Mouse (Mus musculus) lung, embryonic 15.5 days (tissue): ENCODE results near the gene 4833423E24Rik. TPM values are rescaled to one million over a fixed set of nuclear protein-coding genes. Genes with fewer than 3 reads are reported as not detected.

Source experiments
- ATAC-seq: fragments of 200-750 bp; cut with Nextera tagmentation; 2 replicates; pipeline ENCODE4 v1.8.0; 2017; ENCODE audit warnings: moderate number of reproducible peaks, borderline replicate concordance; ENCODE audit not compliant: low FRiP score, low TSS enrichment; ENCODE audit errors: extremely low read depth
- H3K27ac ChIP-seq: fragments of 300-500 bp; sonication (generic); 2 replicates; pipeline ENCODE4 v1.5.1; 2015; ENCODE audit warnings: moderate library complexity, mild to moderate bottlenecking, inconsistent platforms
- H3K27me3 ChIP-seq: fragments of 300-500 bp; sonication (generic); 2 replicates; pipeline ENCODE4 v1.6.1; 2015; ENCODE audit warnings: inconsistent platforms
- H3K36me3 ChIP-seq: fragments of 300-500 bp; sonication (generic); 2 replicates; pipeline ENCODE4 v1.6.1; 2015; ENCODE audit warnings: inconsistent platforms
- H3K4me1 ChIP-seq: fragments of 300-500 bp; sonication (generic); 2 replicates; pipeline ENCODE4 v1.6.1; 2015; ENCODE audit warnings: inconsistent platforms
- H3K4me2 ChIP-seq: fragments of 300-500 bp; sonication (generic); 2 replicates; pipeline ENCODE4 v1.6.1; 2015; ENCODE audit warnings: inconsistent platforms, mild to moderate bottlenecking, moderate library complexity
- H3K4me3 ChIP-seq: fragments of 300-500 bp; sonication (generic); 2 replicates; pipeline ENCODE4 v1.5.1; 2015; ENCODE audit warnings: mild to moderate bottlenecking, inconsistent platforms
- H3K9ac ChIP-seq: fragments of 300-500 bp; sonication (generic); 2 replicates; pipeline ENCODE4 v1.6.1; 2015; ENCODE audit warnings: inconsistent platforms
- H3K9me3 ChIP-seq: fragments of 300-500 bp; sonication (generic); 2 replicates; pipeline ENCODE4 v1.6.1; 2016; ENCODE audit warnings: inconsistent platforms
- WGBS: fragments of 180-500 bp; shearing (Covaris S2); methylation state at CpG from one replicate; pipeline ENCODE4 v1.1.7; 2015; 5-methylcytosine and 5-hydroxymethylcytosine counted together
- polyA plus RNA-seq: library from polyadenylated mRNA; unstranded; fragments of >200 nt; fragmentation: Nextera tagmentation; extraction: Ambion mirVana; gene quantifications from 2 replicates; pipeline ENCODE4 v1.2.1, GENCODE M21; 2015

4833423E24Rik gene
- polyA plus RNA-seq, 1 experiment from 2014 or later: 0.50 TPM

- Histone ChIP-seq H3K4me1 (no peaks in the 10 kb centered on the region), H3K4me3 (no peak overlapping the region), H3K36me3 (no peaks in the 10 kb centered on the region), H3K9me3 (no peaks in the 10 kb centered on the region), H3K27me3 (no peaks in the 10 kb centered on the region), H3K27ac (no peak overlapping the region), H3K4me2 (no peak overlapping the region), H3K9ac (no peak overlapping the region)
- ATAC-seq: no peak
Observed at GRCm38 (mm10) chr2:85442546-85442945, 76.3 kb downstream of the 4833423E24Rik start.

DNA sequence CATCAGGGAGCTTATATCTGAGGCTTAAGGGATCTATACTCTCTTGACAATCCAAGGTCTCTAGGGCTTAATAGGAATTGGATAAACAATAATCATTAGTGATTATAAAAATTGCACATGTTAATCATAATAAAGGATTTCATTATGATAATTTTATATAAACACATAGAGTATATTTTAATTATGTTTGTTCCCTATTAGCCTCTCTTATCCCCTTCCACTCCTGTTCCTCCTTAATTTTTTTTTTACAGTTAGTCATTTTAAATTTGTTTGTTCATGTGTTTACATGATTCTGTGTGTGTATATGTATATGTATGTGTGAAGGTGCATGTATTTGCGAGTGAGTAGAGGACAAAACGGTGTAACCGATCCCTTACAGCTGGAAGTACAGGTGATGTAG is 82.5 kb downstream of the 4833423E24Rik start, which contains the start of gene Olfr994:
Gene Olfr994 (minus strand): TSS at position 101 of the 400 bp plus-strand sequence.
- H3K27me3 ChIP-seq: no peaks in the 10 kb centered on the region
- no peak within 1 kb of the TSS for H3K4me2 ChIP-seq
- no peaks in the 10 kb centered on the region for H3K4me1 ChIP-seq
- H3K9me3 ChIP-seq: no peaks in the 10 kb centered on the region
- WGBS: 81% methylated on average over 3 of the region's 3 CpGs
- H3K27ac ChIP-seq: no peak within 1 kb of the TSS
- no peak within 1 kb of the TSS for H3K4me3 ChIP-seq
- H3K36me3 ChIP-seq: no peaks in the 10 kb centered on the region
- no peak within 1 kb of the TSS for H3K9ac ChIP-seq
- ATAC-seq: no peak

Other genes starting within 250 kb of the 4833423E24Rik start
- gene Olfr987, start 179.7 kb downstream of the 4833423E24Rik start, polyA plus RNA-seq: not detected in 2 replicates
- gene Olfr988, start 155.8 kb downstream of the 4833423E24Rik start, polyA plus RNA-seq: not detected in 2 replicates
- not detected in 2 replicates for gene Olfr992, start 109.6 kb downstream of the 4833423E24Rik start, polyA plus RNA-seq
- not detected in 2 replicates for gene Olfr993, start 104.1 kb downstream of the 4833423E24Rik start, polyA plus RNA-seq
- gene Olfr994, start 82.6 kb downstream of the 4833423E24Rik start, polyA plus RNA-seq: not detected in 2 replicates
- not detected in 2 replicates for gene Olfr995, start 75.4 kb downstream of the 4833423E24Rik start, polyA plus RNA-seq
- not detected in 2 replicates for gene Olfr996, start 60.2 kb upstream of the 4833423E24Rik start, polyA plus RNA-seq
- gene Olfr998, start 69.9 kb upstream of the 4833423E24Rik start, polyA plus RNA-seq: not detected in 2 replicates
- gene Olfr1000, start 92.9 kb upstream of the 4833423E24Rik start, polyA plus RNA-seq: not detected in 2 replicates
- gene Olfr1002, start 131.7 kb upstream of the 4833423E24Rik start, polyA plus RNA-seq: not detected in 2 replicates
- gene Olfr154, start 145.4 kb upstream of the 4833423E24Rik start, polyA plus RNA-seq: not detected in 2 replicates
- not detected in 2 replicates for gene Olfr1006, start 159.7 kb upstream of the 4833423E24Rik start, polyA plus RNA-seq
- gene Olfr1008, start 170.4 kb upstream of the 4833423E24Rik start, polyA plus RNA-seq: not detected in 2 replicates
- not detected in 2 replicates for gene Olfr1009, start 196.4 kb upstream of the 4833423E24Rik start, polyA plus RNA-seq
- gene Olfr1012, start 243.7 kb upstream of the 4833423E24Rik start, polyA plus RNA-seq: not detected in 2 replicates
- gene Olfr1013, start 248.1 kb upstream of the 4833423E24Rik start, polyA plus RNA-seq: not detected in 2 replicates